Mouse (Mus musculus): ENCODE data around the gene Lcn12. TPM values are rescaled to one million over a fixed set of nuclear protein-coding genes. Genes with fewer than 3 reads are reported as not detected.

Gene Lcn12
- total RNA-seq, 2 experiments from 2014 or later = not detected

DNA sequence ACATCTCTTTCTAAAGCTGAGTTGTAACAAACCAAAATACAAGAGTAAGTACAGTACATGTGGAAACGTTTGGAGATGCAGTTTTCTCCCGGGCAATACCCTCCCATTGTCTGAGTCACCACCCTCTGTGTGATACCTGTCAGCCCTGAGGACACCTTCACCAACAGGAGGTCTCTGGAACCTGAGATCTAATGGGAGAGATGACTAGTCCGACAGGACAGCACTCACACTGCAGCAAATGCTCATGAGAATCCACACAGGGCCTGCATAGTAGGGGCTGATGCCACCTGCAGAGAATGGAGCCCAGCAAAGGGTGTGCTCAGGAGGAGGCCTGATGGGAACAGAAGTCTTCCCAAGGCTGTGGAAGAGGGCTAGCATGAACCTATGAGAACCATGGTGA is 32.3 kb downstream of the Lcn12 start:
- no peak for DNase-seq (ENCODE audit: low spot score)

DNA sequence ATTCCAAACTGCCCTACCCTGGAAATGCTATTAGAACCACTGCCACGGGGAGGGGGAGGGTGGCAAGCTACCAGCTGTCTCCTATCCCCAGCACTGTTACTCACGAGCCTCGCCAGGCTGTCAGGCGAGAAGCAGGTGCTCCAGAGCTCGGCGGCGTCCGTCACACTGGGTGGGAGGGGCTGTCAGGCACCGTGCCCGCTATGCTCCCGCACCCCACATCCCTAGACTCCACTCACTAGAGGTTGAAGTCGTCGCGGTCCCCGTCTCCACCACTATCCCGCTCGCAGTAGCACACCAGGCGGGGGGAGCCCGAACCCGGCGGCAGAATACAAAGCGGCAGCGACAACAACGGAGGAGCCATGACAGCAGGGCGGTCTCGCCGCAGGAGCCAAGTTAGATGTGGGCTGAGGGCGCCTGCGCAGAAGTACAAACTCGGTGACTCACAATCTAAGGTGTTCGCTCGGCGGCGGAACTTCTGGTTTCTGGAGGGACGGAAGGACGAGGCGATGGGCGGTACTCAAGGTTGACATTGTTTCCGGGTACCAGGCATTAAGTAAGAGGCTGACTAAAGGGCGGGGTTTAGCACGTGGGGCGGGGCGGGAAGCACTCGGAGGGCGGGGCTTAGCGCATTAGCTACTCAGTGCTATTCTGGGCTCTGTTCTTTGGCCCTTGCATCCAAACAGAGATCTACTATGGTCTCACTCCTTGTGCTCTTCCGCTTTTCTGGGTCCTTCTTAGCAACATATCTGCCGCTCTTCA is 33.0 kb downstream of the Lcn12 start, which contains the start of gene Paxx:
TSS of gene Paxx (minus strand) at position 544 of the 759 bp plus-strand sequence.
- DNase-seq (ENCODE audit: low spot score) = peak; percentile 94

DNA sequence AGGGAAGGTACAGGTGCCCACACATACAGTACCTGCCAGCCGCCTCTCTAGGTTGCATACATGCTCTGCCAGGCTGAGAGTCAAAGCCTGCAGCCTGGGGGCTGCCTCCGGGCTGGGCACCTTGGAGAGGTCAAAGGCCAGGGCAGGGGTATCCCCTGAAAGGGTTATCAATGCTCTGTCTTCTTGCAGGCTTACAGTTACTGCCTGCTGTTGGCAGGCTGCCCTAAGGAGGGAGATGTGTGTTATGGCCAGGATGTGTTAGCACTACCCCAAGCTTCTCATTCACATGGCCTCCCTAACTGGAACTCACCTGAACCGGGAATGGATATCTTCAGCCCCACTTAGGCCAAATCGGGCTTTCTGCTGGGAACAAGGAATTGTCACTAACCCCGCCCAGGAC is 33.6 kb downstream of the Lcn12 start:
- peak; percentile 18 for DNase-seq (ENCODE audit: low spot score)

DNA sequence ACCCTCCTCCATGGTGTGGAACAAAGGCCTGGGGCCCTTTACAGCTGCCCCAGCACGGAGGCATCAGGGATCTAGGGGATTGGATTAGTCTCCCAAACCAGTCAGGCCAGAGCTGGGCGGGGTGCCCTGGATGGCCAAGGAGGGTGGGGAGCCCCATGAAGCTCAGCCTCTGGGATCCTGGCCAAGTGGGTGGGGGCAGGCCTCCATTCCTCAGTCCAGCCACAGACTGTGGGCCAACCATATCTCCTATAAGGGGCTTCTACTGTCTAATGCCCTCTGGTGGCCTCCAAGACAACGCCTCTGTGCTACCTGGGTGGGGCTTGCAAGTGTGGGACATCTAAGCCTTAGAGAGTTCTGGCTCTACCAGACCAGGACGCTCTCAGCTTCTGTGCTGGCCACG is 34.8 kb downstream of the Lcn12 start:
- peak; percentile 44 for DNase-seq (ENCODE audit: low spot score)

DNA sequence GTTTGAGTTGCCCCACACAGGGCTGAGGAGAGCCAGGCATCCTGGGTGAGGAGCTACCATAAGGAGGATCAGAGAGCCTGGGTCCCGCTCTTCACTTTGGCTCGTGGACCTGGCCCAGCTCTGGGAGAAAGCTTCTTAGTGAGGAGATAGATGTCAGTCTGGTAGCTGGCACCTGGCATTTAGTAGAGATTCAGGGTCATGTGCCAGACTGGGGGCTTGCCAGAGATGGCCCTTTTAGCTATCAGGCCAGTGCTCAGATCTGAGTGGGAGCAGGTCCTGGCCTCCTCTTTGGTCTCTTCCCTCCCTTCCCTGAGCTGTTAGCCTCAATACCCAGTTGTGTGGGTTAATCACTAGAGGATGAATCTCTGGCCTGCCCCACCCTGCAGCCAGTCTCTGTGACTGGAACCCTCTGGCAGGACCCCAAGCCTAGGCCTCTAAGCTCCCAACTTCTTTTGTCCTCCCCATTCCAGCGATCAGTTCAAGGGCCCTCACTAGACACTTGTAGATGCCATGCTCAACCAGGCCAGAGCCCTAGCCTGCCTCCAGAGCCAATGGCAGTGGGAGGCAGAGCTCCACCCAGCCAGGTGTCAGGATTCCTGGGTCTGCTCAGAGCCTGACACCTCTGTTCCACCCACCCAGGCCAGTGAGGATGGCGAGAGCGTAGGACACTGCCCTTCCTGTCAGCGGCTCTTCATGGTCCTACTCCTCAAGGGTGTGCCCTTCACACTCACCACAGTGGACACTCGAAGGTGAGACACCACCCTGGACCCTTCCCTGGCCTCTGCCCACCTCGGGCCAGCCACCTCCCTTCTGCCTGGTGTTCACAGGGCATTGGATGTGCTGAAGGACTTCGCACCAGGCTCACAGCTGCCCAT is 36.5 kb downstream of the Lcn12 start:
- no peak for DNase-seq (ENCODE audit: low spot score)

DNA sequence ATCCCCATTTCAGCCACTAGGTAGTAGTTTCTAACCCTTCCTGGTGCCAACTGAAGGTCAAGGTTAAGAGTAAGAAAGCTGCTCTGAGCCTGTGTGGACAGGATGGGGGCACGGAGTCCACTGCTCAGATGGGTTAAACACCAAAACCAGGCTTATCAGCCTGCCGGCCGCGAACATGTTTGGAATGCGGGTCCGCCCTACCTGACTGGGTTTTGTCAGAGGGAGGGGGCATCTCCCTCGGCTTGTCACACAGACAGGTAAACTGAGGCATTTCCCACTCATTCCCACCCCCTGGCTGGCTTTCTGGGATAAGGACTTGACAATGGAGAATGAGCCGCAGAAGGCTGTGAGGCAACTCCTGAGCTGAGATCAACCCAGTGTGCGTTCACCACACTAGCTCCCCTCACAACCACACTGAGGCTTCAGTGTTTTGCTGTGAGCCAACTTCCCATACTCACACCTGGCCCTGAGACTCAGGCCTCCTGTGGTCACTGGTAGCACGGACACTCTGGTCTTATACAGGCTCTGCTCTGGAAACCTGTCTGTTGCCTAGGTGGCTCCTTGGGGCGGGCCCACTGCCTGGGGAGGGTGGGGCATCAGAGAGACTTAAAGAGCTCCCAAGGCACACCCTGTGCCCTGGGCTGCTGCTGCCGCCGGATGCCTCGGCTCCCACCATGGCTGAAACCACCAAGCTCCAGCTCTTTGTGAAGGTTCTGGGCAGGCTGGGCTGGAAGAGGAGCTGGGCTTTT is 37.3 kb downstream of the Lcn12 start, which contains the start of gene Clic3:
TSS of gene Clic3 (plus strand) at position 634 of the 749 bp plus-strand sequence.
- no peak for DNase-seq (ENCODE audit: low spot score)

DNA sequence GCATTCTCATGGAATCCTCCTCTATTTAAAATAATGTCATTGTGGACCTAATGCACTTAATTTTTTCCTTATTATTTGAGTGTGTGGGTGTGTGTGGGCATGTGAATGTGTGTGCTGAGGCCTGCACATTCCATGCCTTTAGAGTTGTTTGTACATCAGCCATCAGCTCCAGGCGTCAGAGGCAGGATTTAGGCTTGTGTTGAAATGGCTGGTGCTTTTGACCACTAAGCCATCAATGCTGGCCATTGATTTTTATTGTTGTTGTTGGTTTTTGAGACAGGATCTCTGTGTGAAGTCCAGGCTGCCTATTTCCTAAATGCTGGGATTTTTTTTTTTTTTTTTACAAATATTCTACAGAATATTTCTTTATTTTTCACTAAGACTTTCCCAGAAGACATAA is 40.8 kb downstream of the Lcn12 start:
- DNase-seq (ENCODE audit: low spot score) = no peak

DNA sequence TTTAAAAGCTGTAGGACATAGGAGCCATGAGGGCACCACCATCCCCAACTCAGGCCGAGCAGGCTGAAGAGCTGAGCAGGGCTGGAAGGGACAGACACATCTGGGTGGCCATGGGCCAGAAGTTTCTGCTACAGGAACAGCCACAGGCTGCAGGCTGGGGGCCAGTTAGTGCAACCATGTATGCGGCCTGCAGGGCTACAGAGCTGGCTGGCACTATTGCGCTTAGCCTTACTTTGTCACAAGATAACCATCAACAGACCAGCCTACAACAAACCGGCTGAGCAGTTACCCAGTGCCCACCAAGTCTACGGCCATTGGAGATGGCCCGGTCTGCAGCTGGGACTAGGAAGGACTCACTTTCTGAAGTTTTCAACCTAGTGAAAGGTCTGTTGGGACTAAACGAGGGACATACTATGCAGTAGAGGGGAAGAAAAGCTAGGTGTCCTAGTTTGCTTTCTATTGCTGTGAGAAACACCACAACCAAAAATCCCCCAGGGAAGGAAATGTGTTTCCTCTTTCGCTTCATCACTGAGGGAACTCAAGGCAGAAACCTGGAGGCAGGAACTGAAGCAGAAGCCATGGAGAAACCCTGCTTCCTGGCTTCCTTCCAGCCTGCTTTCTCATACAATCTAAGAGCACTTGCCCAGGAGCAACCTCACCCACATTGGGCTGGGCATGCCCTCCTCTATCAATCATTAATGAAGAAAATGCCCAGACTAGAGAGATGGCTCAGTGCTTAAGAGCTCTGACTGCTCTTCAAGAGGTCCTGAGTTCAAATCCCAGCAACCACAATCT is 42.7 kb downstream of the Lcn12 start:
- no peak for DNase-seq (ENCODE audit: low spot score)

DNA sequence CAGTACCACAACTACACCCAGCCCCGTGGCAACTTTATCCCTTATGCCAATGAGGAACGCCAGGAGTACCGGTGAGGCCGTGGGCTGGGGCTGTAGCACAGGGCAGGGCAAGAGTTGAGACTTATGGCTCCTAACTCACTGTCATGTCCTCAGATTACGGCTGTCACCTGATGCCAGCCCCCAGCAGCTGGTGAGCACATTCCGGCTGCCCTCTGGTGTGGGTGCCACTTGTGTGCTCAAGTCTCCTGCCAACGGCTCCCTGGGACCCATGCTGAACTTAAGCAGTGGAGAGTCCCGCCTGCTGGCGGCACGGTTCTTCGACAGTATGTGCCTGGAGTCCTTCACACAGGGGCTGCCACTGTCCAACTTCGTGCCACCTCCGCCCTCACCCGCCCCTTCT is 51.0 kb downstream of the Lcn12 start:
- DNase-seq (ENCODE audit: low spot score) = no peak

DNA sequence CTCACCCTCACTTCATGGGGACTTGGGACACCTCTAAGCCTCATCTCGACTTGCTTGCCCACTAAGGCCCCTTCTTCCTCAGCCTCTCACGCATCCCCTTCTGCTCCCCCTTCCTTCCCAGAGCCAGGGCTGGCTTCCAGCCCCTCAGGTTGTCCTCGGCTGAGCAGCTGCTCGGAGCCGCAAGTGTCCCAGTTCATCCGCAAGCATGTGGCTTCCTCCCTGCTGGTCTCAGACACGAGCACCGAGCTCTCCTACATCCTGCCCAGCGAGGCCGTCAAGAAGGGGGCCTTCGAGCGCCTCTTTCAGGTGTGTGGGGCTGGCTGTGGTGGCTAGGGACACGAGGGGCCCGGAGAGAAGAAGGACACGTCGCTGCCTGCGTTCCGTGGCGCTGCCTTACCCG is 52.6 kb downstream of the Lcn12 start:
- DNase-seq (ENCODE audit: low spot score) = no peak

Small RNAs within 50 kb of the gene (microRNA-seq; reads per million reads assigned to microRNA genes)
- gene Mir3087 = not detected

Other genes with a start within 250 kb of the Lcn12 start
- 1 to 10 TPM; 1.3 to 1.4 TPM for gene AL732309.1, start 247.0 kb downstream of the Lcn12 start, total RNA-seq (2021)
- 10 to 100 TPM; 12.0 to 12.1 TPM for gene Tmem203, start 238.5 kb downstream of the Lcn12 start, total RNA-seq (2021)
- 1 to 10 TPM; 2.9 to 3.8 TPM for gene Tprn, start 231.3 kb downstream of the Lcn12 start, total RNA-seq (2021)
- 10 to 100 TPM; 27.9 to 30.9 TPM for gene Ssna1, start 221.5 kb downstream of the Lcn12 start, total RNA-seq (2021)
- 10 to 100 TPM; 27.6 to 30.4 TPM for gene Anapc2, start 221.4 kb downstream of the Lcn12 start, total RNA-seq (2021)
- not detected for gene Tmem210, start 205.8 kb downstream of the Lcn12 start, total RNA-seq (2021)
- gene Lrrc26, start 204.0 kb downstream of the Lcn12 start, total RNA-seq (2021) = not detected
- gene Grin1, start 174.7 kb downstream of the Lcn12 start, total RNA-seq (2021) = not detected
- gene Man1b1, start 161.6 kb downstream of the Lcn12 start, total RNA-seq (2021) = 10 to 100 TPM; 14.0 to 15.2 TPM
- 10 to 100 TPM; 15.2 to 17.9 TPM for gene Dpp7, start 137.6 kb downstream of the Lcn12 start, total RNA-seq (2021)
- gene Uap1l1, start 128.2 kb downstream of the Lcn12 start, total RNA-seq (2021) = 1 to 10 TPM; 3.8 to 5.7 TPM
- gene Sapcd2, start 121.6 kb downstream of the Lcn12 start, total RNA-seq (2021) = not detected
- 1 to 10 TPM; 6.2 to 8.3 TPM for gene Entpd2, start 98.0 kb downstream of the Lcn12 start, total RNA-seq (2021)
- gene Npdc1, start 94.6 kb downstream of the Lcn12 start, total RNA-seq (2021) = 10 to 100 TPM; 15.8 to 19.0 TPM
- not detected for gene Fut7, start 70.6 kb downstream of the Lcn12 start, total RNA-seq (2021)
- 10 to 100 TPM; 14.1 to 15.5 TPM for gene Abca2, start 65.2 kb downstream of the Lcn12 start, total RNA-seq (2021)
- 1 to 10 TPM in 1 of 2 experiments, under 1 TPM in 1; 0.39 to 1.0 TPM for gene Clic3, start 37.1 kb downstream of the Lcn12 start, total RNA-seq (2021)
- 10 to 100 TPM; 13.7 to 15.1 TPM for gene Paxx, start 32.8 kb downstream of the Lcn12 start, total RNA-seq (2021)
- not detected for gene Ptgds, start 23.9 kb downstream of the Lcn12 start, total RNA-seq (2021)
- gene Fbxw5, start 6.8 kb upstream of the Lcn12 start, total RNA-seq (2021) = 10 to 100 TPM; 81.5 to 84.3 TPM
- 1 to 10 TPM; 2.0 to 2.1 TPM for gene C8g, start 7.8 kb upstream of the Lcn12 start, total RNA-seq (2021)
- gene Traf2, start 53.0 kb upstream of the Lcn12 start, total RNA-seq (2021) = 10 to 100 TPM; 13.7 to 15.1 TPM
- 100 to 1,000 TPM; 179 to 182 TPM for gene Edf1, start 63.9 kb upstream of the Lcn12 start, total RNA-seq (2021)
- gene Mamdc4, start 80.9 kb upstream of the Lcn12 start, total RNA-seq (2021) = under 1 TPM; 0.12 to 0.34 TPM
- 10 to 100 TPM; 54.6 to 57.5 TPM for gene Phpt1, start 81.3 kb upstream of the Lcn12 start, total RNA-seq (2021)
- not detected for gene Ajm1, start 87.8 kb upstream of the Lcn12 start, total RNA-seq (2021)
- 10 to 100 TPM; 75.3 to 82.5 TPM for gene Rabl6, start 114.6 kb upstream of the Lcn12 start, total RNA-seq (2021)
- not detected for gene Ccdc183, start 123.8 kb upstream of the Lcn12 start, total RNA-seq (2021)
- gene Tmem141, start 128.1 kb upstream of the Lcn12 start, total RNA-seq (2021) = 10 to 100 TPM; 17.1 to 17.3 TPM
- 1 to 10 TPM; 2.4 to 3.0 TPM for gene Fcna, start 134.1 kb upstream of the Lcn12 start, total RNA-seq (2021)
- 1 to 10 TPM; 4.5 to 5.0 TPM for gene Lcn8, start 159.2 kb upstream of the Lcn12 start, total RNA-seq (2021)
- gene Lcn5, start 164.0 kb upstream of the Lcn12 start, total RNA-seq (2021) = not detected
- not detected for gene Lcn6, start 182.9 kb upstream of the Lcn12 start, total RNA-seq (2021)
- gene Lcn10, start 188.8 kb upstream of the Lcn12 start, total RNA-seq (2021) = not detected
- not detected for gene Obp2a, start 206.1 kb upstream of the Lcn12 start, total RNA-seq (2021)
- gene Bmyc, start 212.8 kb upstream of the Lcn12 start, total RNA-seq (2021) = 10 to 100 TPM; 15.6 to 16.3 TPM
- not detected for gene Obp2b, start 243.1 kb upstream of the Lcn12 start, total RNA-seq (2021)

Data from gastrocnemius, adult 18-20 months (tissue).